Mouse (Mus musculus): ENCODE results near the gene Spats2l.

Spats2l gene

GRCm38 (mm10) chr1:57889803-57890202, 115.8 kb downstream of the Spats2l start:
- no peak for DNase-seq (ENCODE audit: low spot score in 2 of 2)

GRCm38 (mm10) chr1:57890259-57890902, 116.4 kb downstream of the Spats2l start:
- no peak for DNase-seq (ENCODE audit: low spot score in 2 of 2)

GRCm38 (mm10) chr1:57890903-57891267, 116.9 kb downstream of the Spats2l start:
- no peak for DNase-seq (ENCODE audit: low spot score in 2 of 2)

GRCm38 (mm10) chr1:57901494-57901893, 127.5 kb downstream of the Spats2l start:
- DNase-seq (ENCODE audit: low spot score in 2 of 2): no peak

GRCm38 (mm10) chr1:57903793-57904192, 129.8 kb downstream of the Spats2l start:
- DNase-seq (ENCODE audit: low spot score in 2 of 2): no peak

- no peak for DNase-seq (ENCODE audit: low spot score in 2 of 2)
Observed at GRCm38 (mm10) chr1:57905912-57906311, 131.9 kb downstream of the Spats2l start.

- no peak for DNase-seq (ENCODE audit: low spot score in 2 of 2)
Observed at GRCm38 (mm10) chr1:57906312-57906711, 132.3 kb downstream of the Spats2l start.

GRCm38 (mm10) chr1:57911561-57911960, 137.6 kb downstream of the Spats2l start:
- DNase-seq (ENCODE audit: low spot score in 2 of 2): no peak

- no peak for DNase-seq (ENCODE audit: low spot score in 2 of 2)
Observed at GRCm38 (mm10) chr1:57917342-57917741, 143.4 kb downstream of the Spats2l start.

GRCm38 (mm10) chr1:57918567-57918966, 144.6 kb downstream of the Spats2l start:
- no peak for DNase-seq (ENCODE audit: low spot score in 2 of 2)

- no peak for DNase-seq (ENCODE audit: low spot score in 2 of 2)
Observed at GRCm38 (mm10) chr1:57934287-57934686, 160.3 kb downstream of the Spats2l start.

- DNase-seq (ENCODE audit: low spot score in 2 of 2): no peak
Observed at GRCm38 (mm10) chr1:57940691-57941090, 166.7 kb downstream of the Spats2l start.

GRCm38 (mm10) chr1:57941095-57941494, 167.1 kb downstream of the Spats2l start:
- DNase-seq (ENCODE audit: low spot score in 2 of 2): no peak

- no peak for DNase-seq (ENCODE audit: low spot score in 2 of 2)
Observed at GRCm38 (mm10) chr1:57941734-57942133, 167.8 kb downstream of the Spats2l start.

- no peak for DNase-seq (ENCODE audit: low spot score in 2 of 2)
Observed at GRCm38 (mm10) chr1:57942215-57942614, 168.3 kb downstream of the Spats2l start.

- no peak for DNase-seq (ENCODE audit: low spot score in 2 of 2)
Observed at GRCm38 (mm10) chr1:57947552-57948347, 173.8 kb downstream of the Spats2l start.

GRCm38 (mm10) chr1:57949195-57949594, 175.2 kb downstream of the Spats2l start:
- peak in 1 of 2 experiments; percentile 28 for DNase-seq (ENCODE audit: low spot score in 2 of 2)

- DNase-seq (ENCODE audit: low spot score in 2 of 2): no peak
Observed at GRCm38 (mm10) chr1:57949716-57950115, 175.8 kb downstream of the Spats2l start.

GRCm38 (mm10) chr1:57952509-57952908, 178.5 kb downstream of the Spats2l start:
- no peak for DNase-seq (ENCODE audit: low spot score in 2 of 2)

- no peak for DNase-seq (ENCODE audit: low spot score in 2 of 2)
Observed at GRCm38 (mm10) chr1:57953586-57954375, 179.8 kb downstream of the Spats2l start.

- no peak for DNase-seq (ENCODE audit: low spot score in 2 of 2)
Observed at GRCm38 (mm10) chr1:57954376-57954765, 180.4 kb downstream of the Spats2l start.

GRCm38 (mm10) chr1:57955774-57956173, 181.8 kb downstream of the Spats2l start:
- DNase-seq (ENCODE audit: low spot score in 2 of 2): no peak
